In the genomic region with DNA sequence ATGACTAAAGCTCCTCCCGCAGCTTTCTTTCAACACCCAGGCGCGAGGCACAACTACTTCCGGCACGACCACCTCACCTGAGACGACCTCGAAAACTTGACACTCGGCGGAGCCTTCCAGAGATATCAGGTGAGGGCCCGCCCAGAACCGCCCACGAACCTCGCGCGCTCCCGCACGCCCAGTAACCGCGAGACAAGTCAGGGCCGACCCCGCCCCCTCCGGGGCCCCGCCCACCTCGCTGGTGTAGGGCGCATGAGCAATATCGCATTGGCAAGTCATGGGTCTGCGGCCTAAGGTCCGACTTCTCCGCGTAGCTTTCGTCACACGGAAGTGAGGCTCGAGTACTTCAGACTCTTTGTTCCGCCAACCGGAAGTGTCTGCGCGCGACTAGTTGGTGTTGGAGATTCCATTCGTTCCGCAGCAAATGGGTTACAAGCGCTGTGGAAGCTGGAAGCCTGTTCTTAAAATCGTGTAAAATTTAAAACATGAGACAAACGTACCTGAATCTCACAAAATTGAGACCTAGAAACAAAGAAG, we compare ENCODE assay signal across 8 mouse cellular contexts. TPM values are rescaled to one million over a fixed set of nuclear protein-coding genes. Genes with fewer than 3 reads are reported as not detected.
DNase-seq lines count a peak whose midpoint lies in the region; ATAC-seq and TF ChIP-seq lines count a peak whose summit lies in the region.

No protein-coding gene starts in this region.

- DNase-seq in CH12.LX (ENCODE audit: extremely low read depth), result peak; percentile 99
- DNase-seq in c-Kit-positive CD71-positive TER-119-negative erythroid progenitor cells, embryonic 14.5 days (ENCODE audit: low read depth), result peak; percentile 98
- peak; percentile 100 for DNase-seq in forebrain, embryonic 11.5 days (ENCODE audit: low spot score)
- DNase-seq in kidney, postnatal 36 days, result peak; percentile 100
- peak; percentile 99 for DNase-seq in telencephalon, adult 2 months (ENCODE audit: low read depth, low spot score)

- H3K27ac ChIP-seq in CH12.LX (ENCODE audit: insufficient read depth, low read depth), result no peak overlapping the region
- peak overlapping the region; percentile 82 for H3K27ac ChIP-seq in forebrain, embryonic 11.5 days (ENCODE audit: low read depth, low read length)
- H3K27ac ChIP-seq in heart, embryonic 16.5 days (ENCODE audit: low read length), result peak overlapping the region; percentile 92
- peak overlapping the region; percentile 89 for H3K27ac ChIP-seq in liver, embryonic 15.5 days (replicated peaks)
- 0 out of 2 replicates have a peak overlapping the region, but pooled peaks have one; percentile 42 for H3K27ac ChIP-seq in neural tube, embryonic 12.5 days

- TF ChIP-seq POLR2A in CH12.LX (IDR thresholded peaks at IDR 0.05; ENCODE audit: low read depth, low read length), result peak; percentile 83

- dilution Hi-C loops in CH12.LX (cut with MboI; ENCODE audit: extremely low pct_ligation_motif_present, extremely low pct_unique_long_range_greater_than_20kb, low sequenced_read_pairs), result no loop called here

- H3K9ac ChIP-seq in CH12.LX (ENCODE audit: insufficient read depth, low read depth), result peak overlapping the region; percentile 81
- H3K9ac ChIP-seq in forebrain, embryonic 11.5 days (ENCODE audit: low read length), result peak overlapping the region; percentile 70
- H3K9ac ChIP-seq in heart, embryonic 16.5 days (ENCODE audit: low read length), result peak overlapping the region; percentile 81
- H3K9ac ChIP-seq in liver, embryonic 15.5 days, result peak overlapping the region; percentile 74
- peak overlapping the region; percentile 80 for H3K9ac ChIP-seq in neural tube, embryonic 12.5 days

- WGBS in forebrain, embryonic 11.5 days, result under 1% methylated on average over 43 of the region's 43 CpGs
- WGBS in heart, embryonic 16.5 days, result under 1% methylated on average over 43 of the region's 43 CpGs
- under 1% methylated on average over 43 of the region's 43 CpGs for WGBS in liver, embryonic 15.5 days (ENCODE audit: insufficient replicate concordance)
- WGBS in neural tube, embryonic 12.5 days, result under 1% methylated on average over 43 of the region's 43 CpGs

- no peaks in the 10 kb centered on the region for H3K27me3 ChIP-seq in CH12.LX (replicated peaks)
- H3K27me3 ChIP-seq in forebrain, embryonic 11.5 days (ENCODE audit: control insufficient read depth, insufficient read depth, low read length), result no peaks in the 10 kb centered on the region
- no peaks in the 10 kb centered on the region for H3K27me3 ChIP-seq in heart, embryonic 16.5 days (ENCODE audit: control insufficient read depth, insufficient read depth, low read length)
- H3K27me3 ChIP-seq in liver, embryonic 15.5 days, result peaks cover under 1% of the 10 kb centered on the region; the same call in 1 of the 2 replicates
- no peaks in the 10 kb centered on the region for H3K27me3 ChIP-seq in neural tube, embryonic 12.5 days (replicated peaks)

- ATAC-seq in forebrain, embryonic 11.5 days (replicated peaks; ENCODE audit: low FRiP score), result peak; percentile 99
- ATAC-seq in heart, embryonic 16.5 days (replicated peaks; ENCODE audit: extremely low read depth, insufficient read depth, low FRiP score), result peak; percentile 97
- peak; percentile 98 for ATAC-seq in liver, embryonic 15.5 days (ENCODE audit: insufficient read depth)
- peak; percentile 99 for ATAC-seq in neural tube, embryonic 12.5 days (ENCODE audit: low FRiP score, low read depth)

- peaks cover 11 to 24% of the 10 kb centered on the region in 2 experiments for H3K36me3 ChIP-seq in CH12.LX (replicated peaks in 1 of 2; ENCODE audit: control insufficient read depth in 1 of 2, insufficient read depth in 1 of 2, low read length in 1 of 2)
- H3K36me3 ChIP-seq in forebrain, embryonic 11.5 days (ENCODE audit: control insufficient read depth, insufficient read depth, low read length), result no peaks in the 10 kb centered on the region; the same call in 1 of the 2 replicates
- H3K36me3 ChIP-seq in heart, embryonic 16.5 days (ENCODE audit: control insufficient read depth, insufficient read depth), result peaks cover 8% of the 10 kb centered on the region; the same call in 1 of the 2 replicates
- peaks cover 17% of the 10 kb centered on the region; the same call in 1 of the 2 replicates for H3K36me3 ChIP-seq in liver, embryonic 15.5 days (replicated peaks)
- peaks cover 16% of the 10 kb centered on the region for H3K36me3 ChIP-seq in neural tube, embryonic 12.5 days

- no peaks in the 10 kb centered on the region for H3K9me3 ChIP-seq in CH12.LX (replicated peaks; ENCODE audit: low read length)
- no peaks in the 10 kb centered on the region for H3K9me3 ChIP-seq in forebrain, embryonic 11.5 days (ENCODE audit: control insufficient read depth, low read length)
- H3K9me3 ChIP-seq in heart, embryonic 16.5 days (replicated peaks; ENCODE audit: control insufficient read depth, low read length), result no peaks in the 10 kb centered on the region
- H3K9me3 ChIP-seq in liver, embryonic 15.5 days (replicated peaks), result no peaks in the 10 kb centered on the region
- no peaks in the 10 kb centered on the region for H3K9me3 ChIP-seq in neural tube, embryonic 12.5 days

- peaks cover 0 to 18% of the 10 kb centered on the region in 2 experiments; a peak in 1 of 4 replicates for H3K4me1 ChIP-seq in CH12.LX (ENCODE audit: control insufficient read depth in 1 of 2, insufficient read depth in 2 of 2)
- no peaks in the 10 kb centered on the region for H3K4me1 ChIP-seq in forebrain, embryonic 11.5 days (replicated peaks; ENCODE audit: control insufficient read depth, insufficient read depth, low read length)
- H3K4me1 ChIP-seq in heart, embryonic 16.5 days (ENCODE audit: control insufficient read depth, insufficient read depth, low read length), result peaks cover 8% of the 10 kb centered on the region; the same call in 1 of the 2 replicates
- H3K4me1 ChIP-seq in liver, embryonic 15.5 days (replicated peaks), result peaks cover 30% of the 10 kb centered on the region
- H3K4me1 ChIP-seq in neural tube, embryonic 12.5 days, result peaks cover 12% of the 10 kb centered on the region

- TF ChIP-seq RAD21 in CH12.LX (IDR thresholded peaks at IDR 0.05; ENCODE audit: low read depth, low read length), result no peak

- TF ChIP-seq EP300 in CH12.LX (IDR thresholded peaks at IDR 0.05; ENCODE audit: low read length), result no peak

- in situ Hi-C loops in CH12.LX (cut with MboI; ENCODE audit: low pct_ligation_motif_present, low pct_unique_long_range_greater_than_20kb, low sequenced_read_pairs), result no loop called here

- TF ChIP-seq CTCF in CH12.LX (conservative IDR thresholded peaks at IDR 0.05 in 1 of 2, IDR thresholded peaks at IDR 0.05 in 1 of 2; ENCODE audit: low read depth in 2 of 2, low read length in 2 of 2), result no peak

- H3K4me2 ChIP-seq in CH12.LX (ENCODE audit: insufficient read depth, low read depth, poor library complexity, severe bottlenecking), result peak overlapping the region; percentile 79; the same call in 1 of the 2 replicates
- peak overlapping the region; percentile 74 for H3K4me2 ChIP-seq in forebrain, embryonic 11.5 days (ENCODE audit: low read depth, low read length, severe bottlenecking)
- peak overlapping the region; percentile 89 for H3K4me2 ChIP-seq in heart, embryonic 16.5 days (ENCODE audit: low read depth, low read length)
- H3K4me2 ChIP-seq in liver, embryonic 15.5 days, result peak overlapping the region; percentile 89
- H3K4me2 ChIP-seq in neural tube, embryonic 12.5 days (replicated peaks), result peak overlapping the region; percentile 66

- peak overlapping the region; percentile 70 to 86 (median 79) for H3K4me3 ChIP-seq in CH12.LX (replicated peaks in 1 of 3; ENCODE audit: low read depth in 2 of 3, low read length in 2 of 3, poor library complexity in 1 of 3)
- peak overlapping the region; percentile 60 for H3K4me3 ChIP-seq in forebrain, embryonic 11.5 days (ENCODE audit: low read depth, low read length)
- H3K4me3 ChIP-seq in heart, embryonic 16.5 days (ENCODE audit: low read length), result peak overlapping the region; percentile 76
- H3K4me3 ChIP-seq in liver, embryonic 15.5 days (replicated peaks), result peak overlapping the region; percentile 72
- peak overlapping the region; percentile 63 for H3K4me3 ChIP-seq in neural tube, embryonic 12.5 days

- H3K79me2 ChIP-seq in CH12.LX (replicated peaks; ENCODE audit: control insufficient read depth, extremely low read depth, insufficient read depth, poor library complexity, severe bottlenecking), result peaks cover 12% of the 10 kb centered on the region

TF ChIP-seq in CH12.LX, 34 proteins besides CTCF, POLR2A, EP300 and RAD21 (continues in another document):
- TF ChIP-seq BHLHE40 (IDR thresholded peaks at IDR 0.05; ENCODE audit: low read depth, low read length) (peak; percentile 40), MAX (IDR thresholded peaks at IDR 0.05; ENCODE audit: low read length) (peak; percentile 76), JUND (conservative IDR thresholded peaks at IDR 0.05; ENCODE audit: low read depth, low read length) (peak; percentile 18; the same call in 1 of the 2 replicates), SMC3 (IDR thresholded peaks at IDR 0.05; ENCODE audit: low read depth, low read length) (no peak)

RNA-seq across cellular contexts. Expression of a gene that starts 0.5 kb away (rescaled TPM):
- total RNA-seq in CH12.LX (2012; rRNA removed) (51.1 and 67.6 TPM in 2 replicates), CH12.LX (2014; rRNA removed) (101 and 106 TPM in 2 replicates)
- polyA plus RNA-seq in CH12.LX (2012; ENCODE audit: insufficient read length, low read depth), result 56.3 and 59.1 TPM in 2 replicates
- 66.4 and 67.5 TPM in 2 replicates for polyA plus RNA-seq in forebrain, embryonic 11.5 days (2014; fragmentation: Nextera tagmentation; extraction: Ambion mirVana)
- polyA plus RNA-seq in heart, embryonic 16.5 days (2015; fragmentation: Nextera tagmentation; extraction: Ambion mirVana), result 44.0 and 50.6 TPM in 2 replicates
- polyA plus RNA-seq in liver, embryonic 15.5 days (2015; fragmentation: Nextera tagmentation; extraction: Ambion mirVana), result 25.0 and 27.9 TPM in 2 replicates
- 80.7 TPM in 2 replicates for polyA plus RNA-seq in neural tube, embryonic 12.5 days (2016; fragmentation: Nextera tagmentation; extraction: Ambion mirVana)

RNA-seq across cellular contexts. Expression of a gene that starts 25.9 kb away (rescaled TPM):
- total RNA-seq in CH12.LX (2012; rRNA removed), result 14.8 and 20.7 TPM in 2 replicates
- total RNA-seq in CH12.LX (2014; rRNA removed), result 29.5 and 32.8 TPM in 2 replicates
- polyA plus RNA-seq in CH12.LX (2012; ENCODE audit: insufficient read length, low read depth), result 15.8 and 24.6 TPM in 2 replicates
- 52.6 and 55.9 TPM in 2 replicates for polyA plus RNA-seq in forebrain, embryonic 11.5 days (2014; fragmentation: Nextera tagmentation; extraction: Ambion mirVana)
- 33.6 and 38.8 TPM in 2 replicates for polyA plus RNA-seq in heart, embryonic 16.5 days (2015; fragmentation: Nextera tagmentation; extraction: Ambion mirVana)
- polyA plus RNA-seq in liver, embryonic 15.5 days (2015; fragmentation: Nextera tagmentation; extraction: Ambion mirVana), result 7.1 and 7.6 TPM in 2 replicates
- polyA plus RNA-seq in neural tube, embryonic 12.5 days (2016; fragmentation: Nextera tagmentation; extraction: Ambion mirVana), result 65.6 and 69.9 TPM in 2 replicates

RNA-seq across cellular contexts. Expression of a gene that starts 31.9 kb away (rescaled TPM):
- total RNA-seq in CH12.LX (2012; rRNA removed), result 126 and 137 TPM in 2 replicates
- total RNA-seq in CH12.LX (2014; rRNA removed), result 181 and 198 TPM in 2 replicates
- polyA plus RNA-seq in CH12.LX (2012; ENCODE audit: insufficient read length, low read depth), result 183 and 189 TPM in 2 replicates
- 36.2 and 39.9 TPM in 2 replicates for polyA plus RNA-seq in forebrain, embryonic 11.5 days (2014; fragmentation: Nextera tagmentation; extraction: Ambion mirVana)
- polyA plus RNA-seq in heart, embryonic 16.5 days (2015; fragmentation: Nextera tagmentation; extraction: Ambion mirVana), result 41.2 and 41.7 TPM in 2 replicates
- polyA plus RNA-seq in liver, embryonic 15.5 days (2015; fragmentation: Nextera tagmentation; extraction: Ambion mirVana), result 18.4 and 20.3 TPM in 2 replicates
- polyA plus RNA-seq in neural tube, embryonic 12.5 days (2016; fragmentation: Nextera tagmentation; extraction: Ambion mirVana), result 45.5 and 45.7 TPM in 2 replicates
